Mouse (Mus musculus) ES-Bruce4 (cell line): ENCODE data around the gene Usp46. TPM values are rescaled to one million over a fixed set of nuclear protein-coding genes. Genes with fewer than 3 reads are reported as not detected.
A peak's percentile ranks its signal among the peaks of the same experiment; 100 is the strongest.

ENCODE experiments used
- H3K27ac ChIP-seq: 2 replicates; pipeline ENCODE4 v1.5.1; 2012; ENCODE audit warnings: low read length, inconsistent platforms; ENCODE audit not compliant: insufficient read depth
- H3K27me3 ChIP-seq: 2 replicates; pipeline ENCODE4 v1.6.1; 2012; ENCODE audit warnings: mild to moderate bottlenecking, low read length, inconsistent platforms; ENCODE audit not compliant: control insufficient read depth, poor library complexity, insufficient read depth, severe bottlenecking
- H3K36me3 ChIP-seq: 2 replicates; pipeline ENCODE4 v1.6.1; 2012; ENCODE audit warnings: inconsistent platforms, mild to moderate bottlenecking, low read length, moderate library complexity; ENCODE audit not compliant: control insufficient read depth, poor library complexity, insufficient read depth, severe bottlenecking
- H3K4me1 ChIP-seq: one replicate; pipeline ENCODE4 v1.8.1; 2011; ENCODE audit warnings: low read length; ENCODE audit not compliant: control insufficient read depth, insufficient read depth
- H3K4me3 ChIP-seq: 2 replicates; pipeline ENCODE4 v1.5.1; 2011; ENCODE audit warnings: low read depth, mild to moderate bottlenecking, low read length
- H3K9ac ChIP-seq: 2 replicates; pipeline ENCODE4 v1.6.1; 2012; ENCODE audit warnings: low read depth, mild to moderate bottlenecking, inconsistent platforms; ENCODE audit not compliant: poor library complexity, severe bottlenecking
- H3K9me3 ChIP-seq: replicated peaks from 2 replicates; pipeline ENCODE4 v1.6.1; 2012; ENCODE audit warnings: mild to moderate bottlenecking, low read length, inconsistent platforms; ENCODE audit not compliant: control insufficient read depth, poor library complexity, insufficient read depth, severe bottlenecking
- CTCF ChIP-seq: IDR thresholded peaks from one replicate; pipeline ENCODE4 v1.8.1; 2011; ENCODE audit warnings: low read depth, low read length
- EP300 ChIP-seq: IDR thresholded peaks from 2 replicates; pipeline ENCODE4 v1.6.1; 2011; ENCODE audit warnings: low read depth, low read length; ENCODE audit not compliant: insufficient read depth
- POLR2A ChIP-seq: IDR thresholded peaks from one replicate; pipeline ENCODE4 v1.8.1; 2011; ENCODE audit warnings: low read length; ENCODE audit not compliant: insufficient read depth
- polyA plus RNA-seq: library from polyadenylated mRNA; stranded (reverse); fragments of >200 nt; gene quantifications from 2 replicates; pipeline ENCODE4 v1.2.4, GENCODE M21; 2011; ENCODE audit warnings: low read depth; ENCODE audit not compliant: missing spikeins, insufficient read depth, insufficient read length

Usp46 gene
- polyA plus RNA-seq, 1 experiment, result 52.4 TPM

DNA sequence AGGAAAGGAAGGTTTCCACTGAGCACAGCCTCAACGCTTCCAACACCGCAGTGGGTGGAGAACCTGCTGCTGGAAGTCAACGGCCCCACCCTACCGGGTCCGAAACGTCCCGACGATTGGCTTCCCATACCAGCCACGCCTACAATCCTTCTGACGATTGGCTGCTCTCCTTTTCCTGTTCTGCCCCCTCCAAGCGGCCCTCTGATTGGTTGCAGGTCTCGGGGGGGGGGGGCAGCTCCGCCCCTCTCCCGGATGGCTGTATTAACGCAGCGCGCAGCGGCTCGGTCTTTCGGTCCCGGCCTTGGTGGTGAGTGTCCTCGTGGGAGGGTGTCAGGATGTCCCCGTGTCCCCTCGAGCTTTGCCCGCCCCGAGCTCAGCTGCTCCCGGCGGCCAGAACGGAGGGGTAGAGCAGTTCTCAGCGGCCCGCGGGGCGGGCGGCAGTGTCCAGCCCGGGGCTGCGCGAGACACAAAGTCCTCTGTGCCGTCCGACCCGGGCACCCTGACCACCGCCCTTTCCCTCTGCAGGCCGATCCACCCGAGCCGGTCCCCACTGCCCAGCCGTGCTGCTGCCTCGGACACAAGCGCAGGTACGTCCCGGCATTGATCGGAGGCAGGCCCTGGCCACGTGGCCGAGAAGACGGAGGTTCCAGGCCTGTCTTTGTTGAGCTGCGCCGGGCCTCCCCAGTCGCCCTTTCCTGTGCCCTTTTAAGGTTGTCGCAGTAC is 24.8 kb upstream of the Usp46 start:
- peak; percentile 76 for TF ChIP-seq POLR2A
- TF ChIP-seq CTCF, result no peak
- 0 out of 2 replicates have a peak, but pooled peaks have one; percentile 10 for TF ChIP-seq EP300
- Histone ChIP-seq H3K36me3 (peaks cover 37% of the 10 kb centered on the region), H3K9ac (peak overlapping the region; percentile 83), H3K4me3 (peak overlapping the region; percentile 85), H3K4me1 (peaks cover 1% of the 10 kb centered on the region), H3K9me3 (no peaks in the 10 kb centered on the region), H3K27ac (peak overlapping the region; percentile 50), H3K27me3 (no peaks in the 10 kb centered on the region)

DNA sequence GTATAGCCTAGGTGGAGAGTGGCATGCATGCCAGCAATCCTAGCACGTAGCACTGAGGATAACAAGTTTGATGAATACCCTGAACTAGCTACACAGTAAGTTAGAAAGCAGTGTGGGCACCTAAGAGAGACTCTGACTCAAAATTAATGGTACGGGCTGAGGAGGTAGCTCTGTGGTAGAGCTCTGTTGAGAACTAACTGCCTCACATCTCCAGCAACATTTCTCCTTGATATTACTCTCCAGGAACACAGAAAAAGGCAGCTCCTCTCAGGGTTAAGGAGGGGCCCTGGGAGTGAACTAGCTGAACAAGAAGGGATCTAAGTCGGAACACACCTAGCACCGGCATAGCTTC is 24.2 kb upstream of the Usp46 start:
- Histone ChIP-seq H3K9me3 (no peaks in the 10 kb centered on the region), H3K27ac (peak overlapping the region; percentile 79), H3K4me1 (peaks cover 1% of the 10 kb centered on the region), H3K4me3 (peak overlapping the region; percentile 63), H3K36me3 (peaks cover 37% of the 10 kb centered on the region), H3K9ac (0 out of 2 replicates have a peak overlapping the region, but pooled peaks have one; percentile 26), H3K27me3 (no peaks in the 10 kb centered on the region)
- TF ChIP-seq CTCF, result no peak
- no peak for TF ChIP-seq POLR2A
- no peak for TF ChIP-seq EP300

DNA sequence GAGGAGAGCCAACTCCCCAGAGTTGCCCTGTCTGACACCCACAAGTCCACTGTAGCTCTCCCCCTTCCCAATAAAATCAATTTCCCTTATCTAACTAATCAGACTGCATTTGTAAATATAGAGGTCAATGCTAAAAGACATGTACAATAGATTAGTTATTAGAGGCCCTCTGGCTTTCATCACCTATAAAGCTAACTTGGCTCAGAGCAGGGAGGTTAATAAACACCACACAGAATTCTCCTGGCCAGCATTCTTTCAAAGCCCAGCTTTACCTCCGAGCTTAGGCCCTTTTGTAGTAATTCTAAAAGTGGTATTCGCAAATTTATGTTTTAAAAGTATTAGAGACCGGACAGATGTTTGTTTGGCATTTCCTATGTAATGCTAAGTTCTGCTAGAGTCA is 21.4 kb upstream of the Usp46 start:
- H3K27ac ChIP-seq, result no peak overlapping the region

DNA sequence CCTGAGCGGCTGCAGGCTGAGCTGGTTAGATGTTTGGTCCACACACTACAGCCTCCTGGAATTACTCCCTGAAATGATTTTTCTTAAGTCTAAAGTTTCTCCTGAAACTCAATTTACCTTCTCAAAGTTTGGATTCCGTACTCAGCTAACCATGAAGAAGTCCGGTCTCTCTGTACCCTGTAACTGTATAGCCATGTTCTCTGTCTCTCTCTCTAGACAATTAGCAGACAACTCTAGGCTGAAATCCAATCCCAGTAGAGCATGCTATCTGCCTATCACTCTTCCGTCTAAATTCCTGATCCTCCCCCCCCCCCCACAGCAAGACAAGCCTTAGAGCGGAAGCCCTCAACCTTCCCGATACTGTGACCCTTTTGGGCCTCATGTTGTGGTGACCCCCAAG is 13.5 kb upstream of the Usp46 start:
- H3K27me3 ChIP-seq, result no peaks in the 10 kb centered on the region
- no peak overlapping the region for H3K9ac ChIP-seq
- H3K4me1 ChIP-seq, result peaks cover 2% of the 10 kb centered on the region
- no peak overlapping the region for H3K27ac ChIP-seq
- no peaks in the 10 kb centered on the region for H3K9me3 ChIP-seq
- H3K4me3 ChIP-seq, result no peak overlapping the region
- H3K36me3 ChIP-seq, result no peaks in the 10 kb centered on the region
- TF ChIP-seq EP300, result no peak
- no peak for TF ChIP-seq CTCF
- no peak for TF ChIP-seq POLR2A

More for the DNA sequence above, 21.4 kb upstream of the Usp46 start:
- no peak for TF ChIP-seq POLR2A
- no peak for TF ChIP-seq CTCF
- no peak for TF ChIP-seq EP300
- Histone ChIP-seq H3K9me3 (no peaks in the 10 kb centered on the region), H3K27me3 (no peaks in the 10 kb centered on the region), H3K9ac (no peak overlapping the region), H3K36me3 (peaks cover 14% of the 10 kb centered on the region), H3K4me1 (no peaks in the 10 kb centered on the region), H3K4me3 (no peak overlapping the region)

DNA sequence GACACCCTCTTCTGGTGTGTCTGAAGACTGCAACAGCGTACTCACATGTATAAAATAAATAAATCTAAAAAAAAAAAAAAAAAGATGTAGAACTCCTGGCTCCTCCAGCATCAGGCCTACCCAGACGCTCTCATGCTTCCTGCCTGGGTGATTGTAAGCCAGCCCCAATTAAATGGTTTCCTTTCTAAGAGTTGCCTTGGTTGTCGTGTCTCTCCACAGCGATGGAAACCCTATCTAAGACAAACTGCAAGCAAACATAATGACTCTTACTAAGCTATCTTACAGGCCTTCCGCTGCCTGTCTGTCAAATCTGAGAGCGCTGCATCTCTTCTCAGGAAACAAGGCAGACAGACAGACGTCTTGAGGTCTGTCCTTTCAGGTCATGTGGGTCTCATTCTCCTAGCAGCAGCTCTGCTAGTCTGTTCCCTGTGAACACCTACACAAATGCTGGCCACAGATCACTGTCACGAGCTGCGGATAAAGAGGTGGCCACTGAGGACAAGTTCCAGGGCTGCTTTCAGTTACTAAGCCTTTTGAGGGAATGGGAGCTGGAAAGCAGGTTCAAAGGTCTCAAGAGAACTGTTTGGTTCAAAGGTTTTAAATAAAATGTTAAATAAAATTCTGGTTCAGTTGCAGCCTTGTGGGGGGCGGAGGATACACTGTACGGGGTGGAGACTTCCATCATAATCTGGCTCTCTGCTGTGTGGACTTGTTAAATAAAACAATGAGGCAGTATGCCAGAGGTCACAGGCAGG is 10.8 kb upstream of the Usp46 start:
- no peak overlapping the region for H3K27ac ChIP-seq
- TF ChIP-seq POLR2A (no peak), EP300 (no peak), CTCF (no peak)
- peaks cover 2% of the 10 kb centered on the region for H3K4me1 ChIP-seq
- no peak overlapping the region for H3K9ac ChIP-seq
- no peaks in the 10 kb centered on the region for H3K36me3 ChIP-seq
- H3K27me3 ChIP-seq, result no peaks in the 10 kb centered on the region
- no peak overlapping the region for H3K4me3 ChIP-seq
- no peaks in the 10 kb centered on the region for H3K9me3 ChIP-seq

DNA sequence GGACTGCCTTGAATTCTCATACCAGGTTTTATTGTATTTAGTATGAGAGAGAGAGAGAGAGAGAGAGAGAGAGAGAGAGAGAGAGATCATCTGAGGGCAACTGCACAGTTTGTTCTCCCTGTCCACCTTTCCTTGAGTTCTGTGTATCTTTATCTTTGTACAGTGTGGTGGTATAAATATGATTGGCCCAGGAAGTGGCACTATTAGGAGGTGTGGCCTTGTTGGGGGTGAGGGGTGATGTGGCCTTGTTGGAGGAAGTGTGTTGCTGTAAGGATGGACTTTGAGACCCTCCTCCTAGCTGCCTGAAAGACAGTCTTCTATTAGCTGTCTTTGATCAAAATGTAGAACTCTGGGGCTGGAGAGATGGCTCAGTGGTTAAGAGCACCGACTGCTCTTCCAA is 10.2 kb upstream of the Usp46 start:
- Histone ChIP-seq H3K4me3 (no peak overlapping the region), H3K27ac (0 out of 2 replicates have a peak overlapping the region, but pooled peaks have one; percentile 25), H3K9me3 (no peaks in the 10 kb centered on the region), H3K27me3 (no peaks in the 10 kb centered on the region), H3K9ac (no peak overlapping the region), H3K36me3 (no peaks in the 10 kb centered on the region), H3K4me1 (peaks cover 2% of the 10 kb centered on the region)
- TF ChIP-seq POLR2A (no peak), CTCF (no peak), EP300 (no peak)
